Mouse (Mus musculus) hindbrain, postnatal 0 days (tissue): ENCODE measurements at regions not wholly inside any gene's neighbourhood (a gene's known extent, or its start where the extent isn't known, plus 50 kb on each side); places are given as distances from the start of the nearest gene placed in this dataset.

Source experiments
- ATAC-seq: fragments of 200-750 bp; cut with Nextera tagmentation; 2 replicates; pipeline ENCODE4 v1.8.0; 2017; ENCODE audit warnings: mild to moderate bottlenecking, moderate TSS enrichment, moderate library complexity
- DNase-seq: peaks from one replicate; pipeline ENCODE4 v3.0.0-alpha.2; 2015; ENCODE audit warnings: low spot score
- H3K27ac ChIP-seq: fragments of 300-500 bp; sonication (generic); 2 replicates; pipeline ENCODE4 v1.5.1; 2014; ENCODE audit warnings: mild to moderate bottlenecking
- H3K27me3 ChIP-seq: fragments of 300-500 bp; sonication (generic); 2 replicates; pipeline ENCODE4 v1.6.1; 2014; ENCODE audit warnings: low read length, mixed read lengths; ENCODE audit not compliant: insufficient read depth
- H3K36me3 ChIP-seq: fragments of 300-500 bp; sonication (generic); 2 replicates; pipeline ENCODE4 v1.6.1; 2014; ENCODE audit warnings: low read length, mixed read lengths; ENCODE audit not compliant: insufficient read depth
- H3K4me1 ChIP-seq: fragments of 300-500 bp; sonication (generic); 2 replicates; pipeline ENCODE4 v1.6.1; 2014; ENCODE audit warnings: antibody characterized with exemption, low read length, mixed read lengths; ENCODE audit not compliant: insufficient read depth
- H3K4me2 ChIP-seq: fragments of 300-500 bp; sonication (generic); 2 replicates; pipeline ENCODE4 v1.6.1; 2014; ENCODE audit warnings: low read depth, mild to moderate bottlenecking, low read length, moderate library complexity, mixed read lengths
- H3K4me3 ChIP-seq: fragments of 300-500 bp; sonication (generic); 2 replicates; pipeline ENCODE4 v1.5.1; 2014; ENCODE audit warnings: low read length
- H3K9ac ChIP-seq: fragments of 300-500 bp; sonication (generic); replicated peaks from 2 replicates; pipeline ENCODE4 v1.6.1; 2014; ENCODE audit warnings: mild to moderate bottlenecking, low read length, moderate library complexity, mixed read lengths
- H3K9me3 ChIP-seq: fragments of 300-500 bp; sonication (generic); 2 replicates; pipeline ENCODE4 v1.6.1; 2016; ENCODE audit warnings: low read length, mixed read lengths
- CTCF ChIP-seq: IDR thresholded peaks from 2 replicates; pipeline ENCODE4 v1.5.1; 2016; ENCODE audit warnings: antibody characterized with exemption, control low read depth, low read depth
- WGBS: fragments of 180-500 bp; shearing (Covaris S2); extraction: QIAGEN DNeasy Blood & Tissue Kit; methylation state at CpG from one replicate; pipeline ENCODE4 v1.1.7; 2014; 5-methylcytosine and 5-hydroxymethylcytosine counted together

DNA sequence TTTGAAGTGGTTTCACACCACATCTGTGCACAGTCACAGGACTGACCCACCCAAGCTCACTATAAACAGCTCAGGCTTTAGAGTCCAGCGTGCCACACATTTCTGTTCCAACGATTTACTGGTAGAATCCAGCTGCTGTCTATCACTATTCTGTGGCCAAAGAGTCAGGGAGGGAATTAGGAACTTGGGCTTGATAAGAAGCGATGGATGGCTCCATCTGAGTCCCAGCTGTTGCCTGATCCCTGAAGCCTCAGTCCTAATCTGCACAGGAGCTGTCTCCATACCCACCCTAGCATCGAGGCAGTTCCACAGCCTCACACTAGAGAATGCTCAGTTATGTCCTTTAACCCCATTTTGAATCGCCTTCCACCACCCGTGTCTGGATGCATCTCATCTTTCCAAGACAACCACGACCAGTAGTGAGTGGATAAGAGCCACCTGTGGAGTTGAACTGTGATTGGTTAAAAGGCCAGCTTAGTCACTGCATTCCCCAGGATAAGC, 173.0 kb downstream of the Fndc1 start:
- no peak for ATAC-seq
- no peaks in the 10 kb centered on the region for H3K9me3 ChIP-seq
- no peaks in the 10 kb centered on the region for H3K36me3 ChIP-seq
- no peaks in the 10 kb centered on the region for H3K4me1 ChIP-seq
- no peak for TF ChIP-seq CTCF
- WGBS: 74% methylated on average over 7 of the region's 7 CpGs
- no peak overlapping the region for H3K4me2 ChIP-seq
- H3K4me3 ChIP-seq: no peak overlapping the region
- no peaks in the 10 kb centered on the region for H3K27me3 ChIP-seq
- no peak overlapping the region for H3K9ac ChIP-seq
- no peak overlapping the region for H3K27ac ChIP-seq
- no peak for DNase-seq

DNA sequence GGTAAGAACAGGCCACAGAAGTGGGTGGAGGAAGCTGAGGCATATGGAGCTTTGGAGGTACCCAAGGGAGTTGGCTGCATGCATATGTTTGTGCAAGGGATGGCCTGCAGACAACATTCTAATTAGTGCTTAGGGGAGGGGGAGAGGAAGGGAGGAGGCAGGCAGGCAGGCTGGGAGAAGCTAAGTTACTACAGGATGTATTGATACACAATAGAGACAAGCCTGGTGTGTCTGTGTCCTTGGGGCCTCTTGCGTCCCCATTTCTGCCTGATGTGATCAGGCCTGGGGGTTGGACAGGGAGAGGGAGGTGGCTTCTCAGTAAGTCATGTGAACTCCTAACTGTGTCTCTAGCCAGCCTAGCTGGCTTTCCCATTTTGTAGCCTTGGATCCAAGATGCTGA, 175.1 kb downstream of the Fndc1 start:
- H3K9ac ChIP-seq: no peak overlapping the region

DNA sequence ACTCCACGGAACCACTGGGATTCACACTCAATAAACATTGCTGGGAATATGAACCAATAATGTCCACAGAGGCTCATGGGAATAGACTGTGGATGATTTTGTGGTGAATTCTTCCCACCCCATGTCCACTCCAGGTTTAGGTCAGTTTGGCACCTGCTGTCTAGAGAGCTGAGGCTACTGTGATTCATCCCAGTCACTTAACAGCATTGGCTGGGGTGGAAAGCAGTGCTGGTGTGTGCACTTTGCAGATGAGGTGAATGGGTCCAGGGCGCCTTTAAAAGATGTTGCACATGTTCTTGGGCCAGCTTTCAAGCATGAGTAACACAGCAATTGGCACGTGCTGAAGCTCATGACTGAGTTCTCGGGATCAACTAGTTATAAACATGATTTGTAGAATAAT, 176.7 kb downstream of the Fndc1 start:
- Histone ChIP-seq H3K4me1 (no peaks in the 10 kb centered on the region), H3K4me2 (no peak overlapping the region), H3K27me3 (no peaks in the 10 kb centered on the region), H3K9ac (no peak overlapping the region), H3K9me3 (no peaks in the 10 kb centered on the region), H3K27ac (no peak overlapping the region), H3K4me3 (no peak overlapping the region), H3K36me3 (no peaks in the 10 kb centered on the region)
- WGBS: 86% methylated on average over 4 of the region's 4 CpGs
- ATAC-seq (no peak), DNase-seq (no peak)
- no peak for TF ChIP-seq CTCF

More for the DNA sequence above, 175.1 kb downstream of the Fndc1 start:
- Histone ChIP-seq H3K4me1 (no peaks in the 10 kb centered on the region), H3K36me3 (no peaks in the 10 kb centered on the region), H3K27ac (no peak overlapping the region), H3K9me3 (no peaks in the 10 kb centered on the region), H3K4me2 (no peak overlapping the region), H3K4me3 (no peak overlapping the region), H3K27me3 (no peaks in the 10 kb centered on the region)
- TF ChIP-seq CTCF: no peak
- ATAC-seq (no peak), DNase-seq (peak; percentile 10)
- WGBS: 58% methylated on average over 1 of the region's 1 CpGs

DNA sequence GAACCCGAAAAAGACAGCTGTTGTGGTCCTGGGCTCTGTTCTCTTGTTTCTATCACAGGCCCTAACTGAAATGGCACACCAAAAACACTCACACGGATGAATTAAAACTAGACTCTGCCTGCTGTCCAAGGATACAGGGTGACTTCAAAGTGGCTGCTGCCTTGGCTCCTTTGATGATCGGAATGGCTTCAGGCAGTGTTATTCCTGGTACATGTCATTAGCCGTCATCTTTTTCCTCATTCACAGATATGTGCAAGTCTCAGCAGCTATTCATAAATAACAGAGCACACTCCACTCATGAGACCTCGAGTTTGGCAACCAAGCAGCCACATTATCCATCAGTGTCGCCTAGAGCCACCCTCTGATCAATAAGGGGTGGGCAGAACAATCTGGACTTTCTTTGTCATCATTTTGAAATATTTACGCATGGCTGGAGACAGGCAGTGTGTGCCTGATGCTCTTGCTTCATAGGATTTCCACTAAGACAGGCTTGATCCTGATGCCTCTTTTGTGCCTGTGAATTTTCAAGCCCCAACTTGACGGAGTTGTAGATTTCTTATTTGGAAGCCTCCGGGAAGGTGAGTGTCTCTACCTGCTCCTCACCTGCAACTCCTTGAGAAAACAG, 182.1 kb downstream of the Fndc1 start:
- Histone ChIP-seq H3K9me3 (no peaks in the 10 kb centered on the region), H3K36me3 (no peaks in the 10 kb centered on the region), H3K27me3 (no peaks in the 10 kb centered on the region), H3K27ac (no peak overlapping the region), H3K4me3 (no peak overlapping the region), H3K9ac (no peak overlapping the region), H3K4me2 (no peak overlapping the region), H3K4me1 (0 out of 2 replicates have a peak, but pooled peaks cover 4% of the 10 kb centered on the region)
- no peak for DNase-seq
- TF ChIP-seq CTCF: no peak
- WGBS: 52% methylated on average over 9 of the region's 9 CpGs
- no peak for ATAC-seq

DNA sequence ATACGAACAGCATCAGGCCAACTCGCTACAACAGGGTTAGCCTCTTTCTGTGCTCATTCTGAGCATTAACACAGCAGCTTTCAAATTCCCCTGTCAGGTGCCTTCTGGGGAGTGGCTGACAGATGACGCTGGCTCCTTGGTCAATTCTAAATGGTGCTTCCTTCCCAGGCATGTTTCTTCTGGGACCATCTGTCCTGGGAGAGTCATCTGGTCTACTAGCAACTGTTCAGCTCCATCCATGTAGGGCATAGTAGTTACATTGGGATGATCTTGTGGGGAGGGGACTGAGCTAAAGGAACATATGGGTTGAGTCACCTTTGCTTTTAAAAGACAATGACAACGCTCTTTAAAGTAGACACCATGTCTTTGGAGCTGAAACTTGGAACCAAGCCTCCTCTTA, 183.5 kb downstream of the Fndc1 start:
- H3K27ac ChIP-seq: no peak overlapping the region

DNA sequence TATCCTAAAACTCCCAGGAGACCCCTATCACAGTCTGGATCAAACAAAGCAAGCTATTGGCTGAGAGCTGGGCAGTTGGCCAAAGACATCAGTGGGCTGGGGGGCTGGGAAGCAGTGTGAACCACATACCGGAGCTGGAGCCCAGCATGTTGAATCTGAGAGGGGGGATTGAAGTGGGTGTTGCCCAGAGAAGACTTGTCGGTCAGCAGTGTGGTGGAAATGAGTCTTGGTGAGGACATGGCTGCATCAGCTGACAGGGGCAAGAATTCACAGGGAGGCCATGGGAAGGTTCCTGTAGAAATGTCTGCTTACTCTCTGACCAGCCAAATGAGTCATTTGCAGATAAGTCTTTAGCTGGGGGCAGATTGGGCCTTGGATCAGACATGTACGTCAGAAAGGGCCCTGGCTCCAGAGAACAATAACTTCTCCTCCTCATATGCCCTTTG, 184.6 kb downstream of the Fndc1 start:
- no peaks in the 10 kb centered on the region for H3K36me3 ChIP-seq
- 10% methylated on average over 3 of the region's 3 CpGs for WGBS
- no peaks in the 10 kb centered on the region for H3K9me3 ChIP-seq
- peak; percentile 63 for DNase-seq
- H3K27ac ChIP-seq: no peak overlapping the region
- ATAC-seq: 0 out of 2 replicates have a peak, but pooled peaks have one; percentile 45
- no peak overlapping the region for H3K4me2 ChIP-seq
- H3K4me3 ChIP-seq: no peak overlapping the region
- TF ChIP-seq CTCF: no peak
- no peaks in the 10 kb centered on the region for H3K27me3 ChIP-seq
- no peak overlapping the region for H3K9ac ChIP-seq
- H3K4me1 ChIP-seq: 0 out of 2 replicates have a peak, but pooled peaks cover 4% of the 10 kb centered on the region

More for the DNA sequence above, 183.5 kb downstream of the Fndc1 start:
- no peak overlapping the region for H3K9ac ChIP-seq
- no peaks in the 10 kb centered on the region for H3K36me3 ChIP-seq
- no peak overlapping the region for H3K4me2 ChIP-seq
- H3K9me3 ChIP-seq: no peaks in the 10 kb centered on the region
- WGBS: 87% methylated on average over 4 of the region's 4 CpGs
- no peak for DNase-seq
- H3K4me3 ChIP-seq: no peak overlapping the region
- no peak for TF ChIP-seq CTCF
- no peaks in the 10 kb centered on the region for H3K27me3 ChIP-seq
- ATAC-seq: no peak
- 0 out of 2 replicates have a peak, but pooled peaks cover 4% of the 10 kb centered on the region for H3K4me1 ChIP-seq

DNA sequence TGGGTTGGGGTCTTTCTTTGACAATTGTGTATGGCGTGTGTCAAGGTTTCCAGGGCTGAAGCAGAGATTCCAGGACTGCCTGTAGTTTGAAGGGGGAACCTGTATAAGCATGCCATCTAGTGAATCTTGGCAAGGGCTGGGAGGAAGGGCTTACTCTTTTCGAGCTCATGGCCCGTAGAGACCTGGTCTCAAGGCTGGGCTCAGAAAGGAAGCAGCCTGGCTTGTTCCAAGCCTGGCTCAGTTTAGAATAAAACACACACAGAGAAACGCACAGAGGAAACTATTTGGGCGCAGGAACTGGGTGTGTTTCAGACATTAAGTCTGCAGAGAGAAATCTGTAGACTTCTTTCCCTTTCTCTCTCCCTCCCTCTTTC, 192.8 kb downstream of the Fndc1 start:
- no peak overlapping the region for H3K9ac ChIP-seq
- no peaks in the 10 kb centered on the region for H3K36me3 ChIP-seq
- H3K9me3 ChIP-seq: peaks cover 3% of the 10 kb centered on the region; the same call in 1 of the 2 replicates
- peak; percentile 22 for DNase-seq
- H3K27ac ChIP-seq: no peak overlapping the region
- no peaks in the 10 kb centered on the region for H3K4me1 ChIP-seq
- no peak for ATAC-seq
- no peaks in the 10 kb centered on the region for H3K27me3 ChIP-seq
- 50% methylated on average over 5 of the region's 5 CpGs for WGBS
- no peak for TF ChIP-seq CTCF
- H3K4me3 ChIP-seq: no peak overlapping the region
- no peak overlapping the region for H3K4me2 ChIP-seq
